Mouse (Mus musculus) embryo, embryonic 11 days (tissue): Measurements from ENCODE around the gene Sorbs1.

ENCODE experiments used
- DNase-seq: peaks from one replicate; pipeline ENCODE4 v3.0.0-alpha.2; 2015

Gene Sorbs1

DNA sequence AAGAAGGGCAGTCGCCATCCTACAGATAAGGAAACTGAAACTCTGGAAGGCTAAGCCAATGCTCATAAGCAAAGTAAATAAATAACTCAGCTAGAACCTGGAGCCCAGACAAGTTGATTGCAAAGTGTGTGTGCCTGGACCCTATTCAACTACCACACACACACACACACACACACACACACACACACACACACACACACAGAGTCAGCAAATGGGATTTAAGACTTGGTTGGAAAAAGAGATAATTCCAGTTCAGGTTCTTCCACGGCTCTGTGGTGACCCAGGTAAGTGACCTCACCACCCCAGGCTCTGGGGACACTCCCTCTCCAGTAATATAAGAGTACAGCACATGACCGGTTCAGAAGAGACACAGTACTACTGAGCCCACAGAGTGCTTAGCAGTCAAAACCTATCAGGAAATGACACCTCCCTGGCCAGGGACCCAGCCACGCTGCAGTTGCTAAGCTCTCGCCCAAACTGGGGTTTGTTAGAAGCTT, 36.1 kb downstream of the Sorbs1 start:
- DNase-seq: no peak

DNA sequence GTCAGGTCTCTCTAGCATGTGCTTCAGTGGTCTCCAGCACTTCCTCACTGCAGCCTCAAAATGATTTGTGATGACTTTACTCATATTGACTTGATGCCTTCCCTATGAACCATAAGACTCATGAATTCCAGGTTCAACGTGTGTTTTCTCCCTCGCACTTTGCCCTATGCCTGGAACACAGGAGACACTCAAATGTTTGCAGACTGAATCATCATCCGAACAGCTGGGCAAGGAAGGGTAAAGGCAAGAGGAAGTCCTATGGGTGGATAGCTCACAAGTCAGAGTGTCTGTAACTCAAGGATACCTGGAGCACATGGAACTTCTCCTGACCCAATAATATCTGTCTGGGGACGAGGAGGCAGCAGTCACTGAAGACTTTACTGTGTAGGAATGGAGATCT, 37.1 kb downstream of the Sorbs1 start:
- DNase-seq: no peak

GRCm38 (mm10) chr19:40471526-40472245, 41.9 kb downstream of the Sorbs1 start:
- no peak for DNase-seq

- DNase-seq: no peak
Observed at GRCm38 (mm10) chr19:40469792-40470191, 43.8 kb downstream of the Sorbs1 start.

GRCm38 (mm10) chr19:40468308-40468707, 45.3 kb downstream of the Sorbs1 start:
- peak; percentile 19 for DNase-seq

DNA sequence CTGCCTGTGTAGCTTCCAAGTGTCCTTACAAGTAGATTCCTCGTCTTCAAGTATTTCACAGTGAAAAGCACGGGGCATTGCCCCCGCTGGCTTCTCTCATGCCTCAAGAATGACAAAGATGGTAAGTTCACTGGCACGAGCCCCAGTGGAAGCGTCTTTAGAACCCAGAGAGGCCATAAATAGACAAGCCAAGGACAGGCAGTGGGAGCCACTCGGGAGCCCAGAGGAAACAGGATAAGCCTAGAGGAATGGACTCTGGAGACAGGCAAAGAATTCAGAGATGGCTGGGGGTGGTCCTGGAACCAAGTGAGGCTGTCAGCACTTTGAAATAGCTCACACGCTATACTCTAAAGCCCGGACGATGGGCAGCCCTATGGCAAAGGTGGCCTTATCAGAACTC, 45.8 kb downstream of the Sorbs1 start:
- no peak for DNase-seq

DNA sequence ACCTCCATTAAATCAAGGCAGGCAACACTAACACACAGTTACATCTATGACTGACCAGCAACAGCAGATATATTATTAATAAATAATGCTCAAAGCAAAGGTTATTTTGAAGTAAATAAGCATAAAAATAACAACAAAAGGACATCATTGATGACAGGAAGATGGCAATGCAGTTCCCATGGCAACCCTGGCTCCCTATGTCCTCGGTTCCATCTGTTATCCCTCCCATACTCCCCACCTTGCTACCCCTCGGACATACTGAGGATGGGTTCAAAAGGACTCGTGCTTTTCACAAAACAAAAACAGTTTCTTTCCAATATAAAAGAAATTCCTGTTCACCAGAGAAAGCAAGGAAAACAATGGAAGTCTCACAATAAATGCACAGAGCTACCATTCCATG, 48.2 kb downstream of the Sorbs1 start:
- DNase-seq: no peak

DNA sequence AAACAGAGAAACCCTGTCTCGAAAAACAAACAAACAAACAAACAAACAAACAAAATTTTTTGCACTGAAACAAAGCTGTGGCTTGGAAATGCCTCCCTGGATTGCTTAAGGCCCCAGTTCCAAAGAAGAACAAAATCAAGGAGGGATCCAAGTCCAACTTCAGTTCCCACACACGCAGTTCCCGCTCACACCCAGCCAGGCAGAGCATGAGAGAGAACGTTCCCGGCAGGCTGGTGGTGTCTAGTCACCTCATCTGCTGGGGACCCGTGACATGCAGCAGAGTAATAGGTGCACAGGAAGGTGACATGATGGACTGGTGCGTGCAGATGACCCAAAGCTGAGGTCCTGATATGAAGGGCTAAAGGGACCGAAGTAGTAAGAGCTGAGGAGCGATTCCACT, 49.2 kb downstream of the Sorbs1 start:
- DNase-seq: no peak

- DNase-seq: peak; percentile 39
Observed at GRCm38 (mm10) chr19:40462892-40463291, 50.7 kb downstream of the Sorbs1 start.

DNA sequence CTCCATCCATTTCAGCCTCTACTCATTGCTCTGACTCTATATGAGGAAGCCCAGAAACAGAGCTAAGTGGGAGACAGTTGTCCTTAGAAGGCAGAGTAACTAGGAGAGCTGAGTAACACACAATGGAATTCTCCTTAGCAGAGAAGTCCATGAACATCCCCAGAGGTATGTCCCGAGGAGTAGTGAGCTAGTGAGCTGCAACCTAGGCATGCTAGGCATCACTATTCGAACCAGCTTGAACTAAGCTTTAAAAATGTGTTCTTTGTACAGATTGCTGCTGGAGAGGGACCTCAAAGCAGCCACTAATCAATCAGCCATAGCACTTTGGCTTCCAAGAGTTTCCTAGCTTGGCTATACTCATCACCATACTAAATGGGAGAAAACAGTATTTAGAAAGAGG, 51.1 kb downstream of the Sorbs1 start:
- no peak for DNase-seq

- no peak for DNase-seq
Observed at GRCm38 (mm10) chr19:40461662-40462061, 51.9 kb downstream of the Sorbs1 start.

GRCm38 (mm10) chr19:40460854-40461490, 52.6 kb downstream of the Sorbs1 start:
- DNase-seq: no peak

DNA sequence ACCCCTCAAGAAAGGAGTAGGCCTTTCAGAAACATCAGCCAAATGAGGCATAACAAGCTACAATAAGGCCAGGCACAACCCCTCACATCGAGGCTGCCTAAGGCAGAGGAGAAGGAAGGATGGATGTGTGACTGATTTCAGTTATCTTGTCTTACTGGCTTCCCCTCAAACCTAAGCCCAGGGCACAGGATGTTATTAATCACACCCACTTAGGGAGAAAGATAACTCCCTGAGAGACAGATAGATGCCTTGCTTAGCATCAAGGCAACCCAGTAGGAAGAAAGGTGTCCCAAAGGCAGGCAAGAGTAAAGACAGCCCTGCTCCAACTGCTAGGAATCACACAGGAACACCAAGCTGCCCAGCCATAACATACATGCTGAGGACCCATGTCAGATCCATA, 54.2 kb downstream of the Sorbs1 start:
- DNase-seq: no peak

GRCm38 (mm10) chr19:40458806-40459205, 54.8 kb downstream of the Sorbs1 start:
- no peak for DNase-seq

GRCm38 (mm10) chr19:40455248-40455647, 58.3 kb downstream of the Sorbs1 start:
- no peak for DNase-seq

GRCm38 (mm10) chr19:40454096-40454495, 59.5 kb downstream of the Sorbs1 start:
- DNase-seq: no peak

DNA sequence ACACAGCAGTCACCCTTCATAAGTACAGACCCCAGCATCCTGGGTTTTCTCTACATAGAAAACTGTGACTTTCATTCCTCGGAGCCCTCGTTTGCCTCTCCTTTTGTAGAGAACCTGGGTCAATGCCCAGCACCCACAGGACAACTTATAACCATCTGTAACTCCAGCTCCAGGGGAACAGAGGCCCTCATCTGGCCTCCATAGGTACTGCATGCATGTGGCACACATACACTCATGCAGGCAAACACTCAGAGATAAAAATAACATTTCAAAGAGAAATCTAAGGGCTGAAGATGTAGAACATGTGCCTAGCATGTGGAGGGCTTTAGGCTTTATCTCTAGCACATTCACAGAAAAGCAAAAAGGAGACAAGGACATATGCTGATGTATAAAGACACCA, 61.4 kb downstream of the Sorbs1 start:
- no peak for DNase-seq

DNA sequence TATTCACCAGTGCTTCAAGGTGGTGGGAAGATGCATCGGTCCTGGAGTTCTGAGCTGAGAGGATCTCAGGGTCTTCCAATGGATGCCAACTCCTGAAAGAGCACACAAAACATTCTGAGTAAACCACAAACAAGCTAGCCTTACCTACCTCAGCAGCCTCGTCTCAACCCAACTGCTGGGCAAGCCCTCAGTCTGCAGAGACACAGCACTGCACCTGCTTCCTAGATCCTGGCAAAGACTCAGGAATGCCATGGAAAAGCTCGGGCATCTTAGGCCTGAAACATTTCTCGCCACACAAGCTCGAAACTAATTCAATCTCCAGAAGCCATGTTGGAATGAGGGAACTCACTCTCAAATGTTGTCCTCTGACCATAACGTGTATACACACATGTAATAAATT, 62.3 kb downstream of the Sorbs1 start:
- DNase-seq: no peak

DNA sequence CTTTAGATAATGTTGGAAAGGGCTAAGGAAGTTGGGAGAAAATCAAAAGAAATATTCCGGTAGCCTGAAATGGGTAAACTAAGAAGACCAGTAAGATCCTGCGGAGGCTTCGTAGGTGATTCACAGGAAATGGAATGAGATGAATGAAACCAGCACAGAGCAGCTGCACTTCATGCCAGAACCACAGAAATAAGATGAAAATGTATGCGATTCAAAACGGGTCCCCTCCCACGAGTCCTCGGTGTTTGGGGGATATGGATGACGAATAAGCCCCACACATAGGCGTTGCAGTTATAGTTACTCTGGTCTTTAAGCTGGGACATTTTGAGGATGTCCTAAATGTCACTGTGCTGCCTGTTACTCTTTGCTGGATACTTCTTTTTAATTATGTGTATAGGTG, 67.1 kb downstream of the Sorbs1 start:
- no peak for DNase-seq

GRCm38 (mm10) chr19:40442377-40442776, 71.2 kb downstream of the Sorbs1 start:
- no peak for DNase-seq

DNA sequence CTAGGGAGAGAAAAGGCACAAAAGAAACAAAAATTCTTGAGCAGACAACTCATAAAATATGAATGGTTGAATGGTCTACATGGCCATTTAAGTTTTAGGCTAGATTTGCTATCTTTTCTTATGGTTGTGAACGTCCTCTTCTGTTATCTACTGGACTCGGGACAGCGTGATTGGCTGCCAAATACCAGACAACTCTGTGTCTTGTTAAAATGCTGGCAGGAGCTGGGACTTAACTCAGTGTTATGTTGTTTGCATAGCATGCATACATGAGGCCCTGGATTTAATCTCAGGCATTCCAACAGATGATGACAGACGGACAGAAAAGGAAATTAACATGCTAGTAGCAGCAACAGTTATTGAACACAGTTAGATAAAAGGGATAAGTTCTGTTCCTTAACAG, 72.6 kb downstream of the Sorbs1 start:
- DNase-seq: no peak

GRCm38 (mm10) chr19:40438907-40439306, 74.7 kb downstream of the Sorbs1 start:
- DNase-seq: no peak

GRCm38 (mm10) chr19:40437651-40438068, 75.9 kb downstream of the Sorbs1 start:
- peak; percentile 31 for DNase-seq

DNA sequence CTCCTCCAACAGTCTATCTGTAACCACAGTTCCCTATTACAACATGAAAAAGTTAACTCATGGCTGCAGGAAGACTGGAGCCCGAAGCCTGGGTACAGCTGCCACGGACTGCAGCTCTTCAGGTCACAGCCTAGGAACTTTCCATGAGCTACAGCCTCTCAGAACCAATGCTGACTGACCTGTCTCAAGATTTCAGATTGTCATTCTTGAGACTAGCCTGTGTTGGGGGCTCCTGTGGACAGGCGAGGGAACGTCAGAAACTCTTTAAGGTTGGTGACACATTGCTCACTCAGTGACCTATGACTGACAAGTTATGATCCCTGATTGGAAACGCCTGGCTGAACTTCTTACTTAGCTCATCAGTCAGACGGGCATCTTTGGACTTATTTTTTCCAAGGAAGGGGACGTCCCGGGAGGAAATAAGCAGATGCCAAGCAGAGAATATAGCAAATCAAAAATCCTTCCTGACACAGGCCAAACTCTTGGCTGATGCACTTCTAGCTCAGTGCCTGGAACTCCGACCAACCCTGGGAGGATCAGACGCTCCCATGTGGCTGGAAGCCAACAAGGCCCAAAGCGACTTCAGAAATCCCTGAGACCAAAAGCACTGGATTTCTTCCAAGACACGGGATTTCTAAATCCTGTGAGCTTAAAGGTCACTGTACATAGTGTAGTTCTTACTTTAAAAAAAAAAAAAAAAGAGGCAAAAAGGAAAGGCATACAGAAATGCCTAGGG, 76.9 kb downstream of the Sorbs1 start:
- DNase-seq: no peak
